In genomic region chrX:48124132-48125071, GRCm38 (mm10) we compare ENCODE assay signal across 8 mouse cellular contexts. TPM values are rescaled to one million over a fixed set of nuclear protein-coding genes. Genes with fewer than 3 reads are reported as not detected.
A peak's percentile ranks its signal among the peaks of the same experiment; 100 is the strongest.
DNase-seq lines count a peak whose midpoint lies in the region; ATAC-seq and TF ChIP-seq lines count a peak whose summit lies in the region.

No protein-coding gene starts in this region.

- no peaks in the 10 kb centered on the region for H3K4me1 ChIP-seq in embryonic facial prominence, embryonic 11.5 days (ENCODE audit: control insufficient read depth, insufficient read depth, low read length)
- peaks cover 1% of the 10 kb centered on the region; the same call in 1 of the 2 replicates for H3K4me1 ChIP-seq in heart, adult 2 months (ENCODE audit: control insufficient read depth, insufficient read depth, low read length)
- no peaks in the 10 kb centered on the region for H3K4me1 ChIP-seq in limb, embryonic 14.5 days (ENCODE audit: control insufficient read depth, insufficient read depth, low read length)
- no peaks in the 10 kb centered on the region for H3K4me1 ChIP-seq in midbrain, postnatal 0 days (ENCODE audit: insufficient read depth, low read length)
- H3K4me1 ChIP-seq in stomach, embryonic 15.5 days: no peaks in the 10 kb centered on the region

- peak; percentile 29; the same call in 1 of the 2 replicates for ATAC-seq in embryonic facial prominence, embryonic 11.5 days (replicated peaks; ENCODE audit: insufficient number of reproducible peaks, low FRiP score, low TSS enrichment, low read depth)
- no peak for ATAC-seq in limb, embryonic 14.5 days (ENCODE audit: low FRiP score, low read depth)
- no peak for ATAC-seq in midbrain, postnatal 0 days (ENCODE audit: low FRiP score)
- ATAC-seq in stomach, embryonic 15.5 days (ENCODE audit: insufficient read depth, low FRiP score, low read depth): no peak

- peak; percentile 47 for DNase-seq in A20 (ENCODE audit: low read depth, low spot score)
- DNase-seq in adrenal gland, adult 8-10 months: peak; percentile 35
- DNase-seq in embryonic facial prominence, embryonic 11.5 days (ENCODE audit: low spot score): peak; percentile 66
- peak; percentile 63 to 79 for DNase-seq in heart, adult 2 months
- DNase-seq in kidney, adult 11 months: peak; percentile 20
- DNase-seq in limb, embryonic 14.5 days (ENCODE audit: low spot score): peak; percentile 35
- peak; percentile 35 for DNase-seq in midbrain, postnatal 0 days (ENCODE audit: low spot score)

- H3K79me2 ChIP-seq in heart, adult 2 months (replicated peaks; ENCODE audit: control insufficient read depth, insufficient read depth, low read length): no peaks in the 10 kb centered on the region

- H3K36me3 ChIP-seq in embryonic facial prominence, embryonic 11.5 days (replicated peaks; ENCODE audit: control insufficient read depth, insufficient read depth, low read depth, low read length): no peaks in the 10 kb centered on the region
- no peaks in the 10 kb centered on the region for H3K36me3 ChIP-seq in heart, adult 2 months (ENCODE audit: control insufficient read depth, insufficient read depth, low read length)
- no peaks in the 10 kb centered on the region for H3K36me3 ChIP-seq in limb, embryonic 14.5 days (ENCODE audit: control insufficient read depth, insufficient read depth, low read length)
- H3K36me3 ChIP-seq in midbrain, postnatal 0 days (ENCODE audit: insufficient read depth, low read length): no peaks in the 10 kb centered on the region
- H3K36me3 ChIP-seq in stomach, embryonic 15.5 days: no peaks in the 10 kb centered on the region

- intact Hi-C loops in heart, adult 2 months (cut with DNase I): loop anchor here (1.0 to 5.0 kb wide), 3 partner anchors 83 to 132 kb away; partner anchors contain the start of gene Zdhhc9

- H3K27me3 ChIP-seq in embryonic facial prominence, embryonic 11.5 days (ENCODE audit: control insufficient read depth, insufficient read depth, low read length): no peaks in the 10 kb centered on the region
- H3K27me3 ChIP-seq in heart, adult 2 months (ENCODE audit: control insufficient read depth, insufficient read depth, low read length): no peaks in the 10 kb centered on the region
- no peaks in the 10 kb centered on the region for H3K27me3 ChIP-seq in limb, embryonic 14.5 days (ENCODE audit: control insufficient read depth, insufficient read depth, low read length)
- no peaks in the 10 kb centered on the region for H3K27me3 ChIP-seq in midbrain, postnatal 0 days (ENCODE audit: insufficient read depth, low read length)
- H3K27me3 ChIP-seq in stomach, embryonic 15.5 days (replicated peaks): no peaks in the 10 kb centered on the region

- TF ChIP-seq POLR2A in heart, adult 2 months (IDR thresholded peaks at IDR 0.05; ENCODE audit: insufficient read depth, low read depth, low read length): no peak
- TF ChIP-seq POLR2A in limb, embryonic 14.5 days (IDR thresholded peaks at IDR 0.05; ENCODE audit: borderline replicate concordance, extremely low read depth, insufficient read depth, insufficient read length): no peak

- 0 out of 2 replicates have a peak, but pooled peaks have one; percentile 13 for TF ChIP-seq EP300 in heart, adult 2 months (IDR thresholded peaks at IDR 0.05; ENCODE audit: insufficient read depth, low read depth, low read length)

- H3K9me3 ChIP-seq in embryonic facial prominence, embryonic 11.5 days (replicated peaks; ENCODE audit: control insufficient read depth, low read length): no peaks in the 10 kb centered on the region
- no peaks in the 10 kb centered on the region for H3K9me3 ChIP-seq in limb, embryonic 14.5 days (ENCODE audit: control insufficient read depth, low read length)
- H3K9me3 ChIP-seq in midbrain, postnatal 0 days (ENCODE audit: low read length): no peaks in the 10 kb centered on the region
- no peaks in the 10 kb centered on the region for H3K9me3 ChIP-seq in stomach, embryonic 15.5 days

- no peak overlapping the region for H3K27ac ChIP-seq in embryonic facial prominence, embryonic 11.5 days (replicated peaks; ENCODE audit: low read depth, low read length)
- no peak overlapping the region for H3K27ac ChIP-seq in heart, adult 2 months
- no peak overlapping the region for H3K27ac ChIP-seq in limb, embryonic 14.5 days (replicated peaks; ENCODE audit: low read depth, low read length)
- no peak overlapping the region for H3K27ac ChIP-seq in midbrain, postnatal 0 days (ENCODE audit: low read depth, low read length)
- no peak overlapping the region for H3K27ac ChIP-seq in stomach, embryonic 15.5 days

- peak; percentile 86 for TF ChIP-seq CTCF in heart, adult 2 months (IDR thresholded peaks at IDR 0.05)
- TF ChIP-seq CTCF in midbrain, postnatal 0 days (IDR thresholded peaks at IDR 0.05): peak; percentile 63

- no peak overlapping the region for H3K4me2 ChIP-seq in embryonic facial prominence, embryonic 11.5 days (ENCODE audit: low read depth, low read length)
- no peak overlapping the region; the same call in 1 of the 2 replicates for H3K4me2 ChIP-seq in limb, embryonic 14.5 days (replicated peaks; ENCODE audit: low read depth, low read length, severe bottlenecking)
- H3K4me2 ChIP-seq in midbrain, postnatal 0 days (ENCODE audit: low read depth, low read length, poor library complexity, severe bottlenecking): no peak overlapping the region
- H3K4me2 ChIP-seq in stomach, embryonic 15.5 days: peak overlapping the region; percentile 30; the same call in 1 of the 2 replicates

- no peak overlapping the region for H3K4me3 ChIP-seq in embryonic facial prominence, embryonic 11.5 days (ENCODE audit: low read depth, low read length)
- H3K4me3 ChIP-seq in heart, adult 2 months: peak overlapping the region; percentile 33; the same call in 1 of the 2 replicates
- H3K4me3 ChIP-seq in limb, embryonic 14.5 days (replicated peaks; ENCODE audit: low read length): no peak overlapping the region
- H3K4me3 ChIP-seq in midbrain, postnatal 0 days (ENCODE audit: low read depth, low read length): no peak overlapping the region
- no peak overlapping the region for H3K4me3 ChIP-seq in stomach, embryonic 15.5 days (replicated peaks)

- WGBS in embryonic facial prominence, embryonic 11.5 days: 33% methylated on average over 17 of the region's 17 CpGs
- WGBS in heart, adult 2 months: 29% methylated on average over 17 of the region's 17 CpGs
- WGBS in limb, embryonic 14.5 days: 28% methylated on average over 17 of the region's 17 CpGs
- 32% methylated on average over 17 of the region's 17 CpGs for WGBS in midbrain, postnatal 0 days
- 28% methylated on average over 17 of the region's 17 CpGs for WGBS in stomach, embryonic 15.5 days

- no peak overlapping the region for H3K9ac ChIP-seq in embryonic facial prominence, embryonic 11.5 days (replicated peaks; ENCODE audit: low read length)
- H3K9ac ChIP-seq in heart, adult 2 months (ENCODE audit: low read depth, low read length): no peak overlapping the region
- H3K9ac ChIP-seq in limb, embryonic 14.5 days (ENCODE audit: low read depth, low read length, severe bottlenecking): no peak overlapping the region
- H3K9ac ChIP-seq in midbrain, postnatal 0 days (replicated peaks; ENCODE audit: low read length, poor library complexity, severe bottlenecking): no peak overlapping the region
- no peak overlapping the region for H3K9ac ChIP-seq in stomach, embryonic 15.5 days

RNA-seq across cellular contexts. Expression of gene Xpnpep2, which starts 15.9 kb away (rescaled TPM):
- 1 to 10 TPM; 1.1 to 2.6 (median 1.5) TPM for total RNA-seq in adrenal gland, adult 8-10 months (2022)
- polyA plus RNA-seq in embryonic facial prominence, embryonic 11.5 days (2014; fragmentation: Nextera tagmentation; extraction: Ambion mirVana): 2.5 and 2.7 TPM in 2 replicates
- total RNA-seq in heart, adult 2 months (2021): 1 to 10 TPM; 1.5 to 1.9 TPM
- 2.1 and 4.1 TPM in 2 replicates for polyA plus RNA-seq in heart, adult 2 months (2012; rRNA removed)
- polyA plus RNA-seq in limb, embryonic 14.5 days (2012; rRNA removed): 5.1 and 6.4 TPM in 2 replicates
- 6.7 and 7.6 TPM in 2 replicates for polyA plus RNA-seq in limb, embryonic 14.5 days (2014; fragmentation: Nextera tagmentation; extraction: Ambion mirVana)
- total RNA-seq in midbrain, postnatal 0 days (2014; rRNA removed): 3.3 and 6.3 TPM in 2 replicates
- 0.79 and 0.85 TPM in 2 replicates for polyA plus RNA-seq in midbrain, postnatal 0 days (2015; fragmentation: Nextera tagmentation; extraction: Ambion mirVana)
- 1.4 and 1.5 TPM in 2 replicates for polyA plus RNA-seq in stomach, embryonic 15.5 days (2015; fragmentation: Nextera tagmentation; extraction: Ambion mirVana)

RNA-seq across cellular contexts. Expression of gene Sash3, which starts 21.8 kb away (rescaled TPM):
- 1 to 10 TPM; 1.6 to 2.4 (median 2.1) TPM for total RNA-seq in adrenal gland, adult 8-10 months (2022)
- polyA plus RNA-seq in embryonic facial prominence, embryonic 11.5 days (2014; fragmentation: Nextera tagmentation; extraction: Ambion mirVana): 1.5 and 1.8 TPM in 2 replicates
- 1 to 10 TPM; 1.2 to 1.3 TPM for total RNA-seq in heart, adult 2 months (2021)
- 1.4 and 2.9 TPM in 2 replicates for polyA plus RNA-seq in heart, adult 2 months (2012; rRNA removed)
- 2.0 and 2.1 TPM in 2 replicates for polyA plus RNA-seq in limb, embryonic 14.5 days (2012; rRNA removed)
- polyA plus RNA-seq in limb, embryonic 14.5 days (2014; fragmentation: Nextera tagmentation; extraction: Ambion mirVana): 3.9 and 4.0 TPM in 2 replicates
- total RNA-seq in midbrain, postnatal 0 days (2014; rRNA removed): 0.22 and 0.76 TPM in 2 replicates
- polyA plus RNA-seq in midbrain, postnatal 0 days (2015; fragmentation: Nextera tagmentation; extraction: Ambion mirVana): 1.0 and 1.2 TPM in 2 replicates
- 3.7 and 3.8 TPM in 2 replicates for polyA plus RNA-seq in stomach, embryonic 15.5 days (2015; fragmentation: Nextera tagmentation; extraction: Ambion mirVana)

Comparison
In these comparisons a context has a peak if more than half of its experiments do, and no peak if none do; other contexts are left out.
1. DNase-seq: peak in every context shown above with its lines; median percentile 71 in heart, adult 2 months; 66 in embryonic facial prominence, embryonic 11.5 days; 47 in A20; 35 in adrenal gland, adult 8-10 months; 35 in limb, embryonic 14.5 days; 35 in midbrain, postnatal 0 days; 20 in kidney, adult 11 months.